Mouse (Mus musculus): ENCODE data around the gene Kin. TPM values are rescaled to one million over a fixed set of nuclear protein-coding genes. Genes with fewer than 3 reads are reported as not detected.

The Kin gene
- polyA plus RNA-seq, 1 experiment from 2014 or later: 35.4 TPM

- no peak overlapping the region for H3K9ac ChIP-seq
- ATAC-seq (ENCODE audit: insufficient number of reproducible peaks, insufficient read depth, low FRiP score, low TSS enrichment): no peak
- H3K36me3 ChIP-seq: no peaks in the 10 kb centered on the region
- WGBS: 86% methylated on average over 8 of the region's 8 CpGs
- no peak overlapping the region for H3K27ac ChIP-seq
- no peaks in the 10 kb centered on the region for H3K27me3 ChIP-seq
- H3K4me3 ChIP-seq: no peak overlapping the region
- H3K9me3 ChIP-seq: no peaks in the 10 kb centered on the region
- H3K4me2 ChIP-seq (replicated peaks): no peak overlapping the region
- no peaks in the 10 kb centered on the region for H3K4me1 ChIP-seq
Measured at GRCm38 (mm10) chr2:10119276-10119675, 38.9 kb downstream of the Kin start.

- no peaks in the 10 kb centered on the region for H3K36me3 ChIP-seq
- H3K9me3 ChIP-seq: no peaks in the 10 kb centered on the region
- H3K4me3 ChIP-seq: no peak overlapping the region
- H3K27ac ChIP-seq: no peak overlapping the region
- no peaks in the 10 kb centered on the region for H3K4me1 ChIP-seq
- ATAC-seq (ENCODE audit: insufficient number of reproducible peaks, insufficient read depth, low FRiP score, low TSS enrichment): no peak
- 63% methylated on average over 3 of the region's 3 CpGs for WGBS
- H3K27me3 ChIP-seq: no peaks in the 10 kb centered on the region
- H3K4me2 ChIP-seq (replicated peaks): no peak overlapping the region
- H3K9ac ChIP-seq: no peak overlapping the region
Measured at GRCm38 (mm10) chr2:10121826-10122225, 41.4 kb downstream of the Kin start.

- H3K27me3 ChIP-seq: no peaks in the 10 kb centered on the region
- ATAC-seq (ENCODE audit: insufficient number of reproducible peaks, insufficient read depth, low FRiP score, low TSS enrichment): no peak
- no peaks in the 10 kb centered on the region for H3K9me3 ChIP-seq
- no peak overlapping the region for H3K4me2 ChIP-seq (replicated peaks)
- H3K9ac ChIP-seq: no peak overlapping the region
- no peaks in the 10 kb centered on the region for H3K4me1 ChIP-seq
- 85% methylated on average over 4 of the region's 4 CpGs for WGBS
- no peak overlapping the region for H3K4me3 ChIP-seq
- H3K36me3 ChIP-seq: no peaks in the 10 kb centered on the region
- H3K27ac ChIP-seq: no peak overlapping the region
Measured at GRCm38 (mm10) chr2:10126122-10126521, 45.7 kb downstream of the Kin start.

- Histone ChIP-seq H3K9ac (no peak overlapping the region), H3K4me1 (no peaks in the 10 kb centered on the region), H3K4me3 (no peak overlapping the region), H3K4me2 (replicated peaks) (no peak overlapping the region), H3K36me3 (no peaks in the 10 kb centered on the region), H3K27me3 (no peaks in the 10 kb centered on the region), H3K9me3 (no peaks in the 10 kb centered on the region), H3K27ac (no peak overlapping the region)
- ATAC-seq (ENCODE audit: insufficient number of reproducible peaks, insufficient read depth, low FRiP score, low TSS enrichment): no peak
- WGBS: 83% methylated on average over 5 of the region's 5 CpGs
Measured at GRCm38 (mm10) chr2:10127471-10127870, 47.1 kb downstream of the Kin start.

GRCm38 (mm10) chr2:10128571-10128970, 48.2 kb downstream of the Kin start:
- Histone ChIP-seq H3K9me3 (no peaks in the 10 kb centered on the region), H3K4me1 (no peaks in the 10 kb centered on the region), H3K27me3 (no peaks in the 10 kb centered on the region), H3K27ac (no peak overlapping the region), H3K4me2 (replicated peaks) (no peak overlapping the region), H3K9ac (no peak overlapping the region), H3K4me3 (no peak overlapping the region), H3K36me3 (no peaks in the 10 kb centered on the region)
- WGBS: 84% methylated on average over 4 of the region's 4 CpGs
- ATAC-seq (ENCODE audit: insufficient number of reproducible peaks, insufficient read depth, low FRiP score, low TSS enrichment): no peak

GRCm38 (mm10) chr2:10130341-10130990, 50.1 kb downstream of the Kin start:
- WGBS: 63% methylated on average over 8 of the region's 8 CpGs

GRCm38 (mm10) chr2:10131296-10131695, 50.9 kb downstream of the Kin start, which contains the start of gene Itih2:
TSS of gene Itih2 (minus strand) at chr2:10131396.
- H3K4me2 ChIP-seq (replicated peaks): no peak within 1 kb of the TSS
- H3K9me3 ChIP-seq: no peaks in the 10 kb centered on the region
- H3K9ac ChIP-seq: no peak within 1 kb of the TSS; the same call in 1 of the 2 replicates
- no peaks in the 10 kb centered on the region for H3K4me1 ChIP-seq
- no peak within 1 kb of the TSS for H3K4me3 ChIP-seq
- ATAC-seq (ENCODE audit: insufficient number of reproducible peaks, insufficient read depth, low FRiP score, low TSS enrichment): no peak
- WGBS: 92% methylated on average over 4 of the region's 4 CpGs
- H3K36me3 ChIP-seq: no peaks in the 10 kb centered on the region
- H3K27me3 ChIP-seq: no peaks in the 10 kb centered on the region
- no peak within 1 kb of the TSS for H3K27ac ChIP-seq

More at GRCm38 (mm10) chr2:10130341-10130990, 50.1 kb downstream of the Kin start:
- H3K4me2 ChIP-seq (replicated peaks): no peak overlapping the region
- ATAC-seq (ENCODE audit: insufficient number of reproducible peaks, insufficient read depth, low FRiP score, low TSS enrichment): no peak
- no peaks in the 10 kb centered on the region for H3K4me1 ChIP-seq
- H3K9ac ChIP-seq: no peak overlapping the region; the same call in 1 of the 2 replicates
- H3K27me3 ChIP-seq: no peaks in the 10 kb centered on the region
- no peaks in the 10 kb centered on the region for H3K9me3 ChIP-seq
- H3K36me3 ChIP-seq: no peaks in the 10 kb centered on the region
- no peak overlapping the region for H3K4me3 ChIP-seq
- no peak overlapping the region for H3K27ac ChIP-seq

GRCm38 (mm10) chr2:10132128-10132527, 51.7 kb downstream of the Kin start:
- Histone ChIP-seq H3K4me2 (replicated peaks) (no peak overlapping the region), H3K27me3 (no peaks in the 10 kb centered on the region), H3K27ac (no peak overlapping the region), H3K4me3 (no peak overlapping the region), H3K36me3 (no peaks in the 10 kb centered on the region), H3K9ac (no peak overlapping the region), H3K4me1 (no peaks in the 10 kb centered on the region), H3K9me3 (no peaks in the 10 kb centered on the region)
- ATAC-seq (ENCODE audit: insufficient number of reproducible peaks, insufficient read depth, low FRiP score, low TSS enrichment): no peak
- WGBS: 89% methylated on average over 1 of the region's 1 CpGs

- no peaks in the 10 kb centered on the region for H3K36me3 ChIP-seq
- H3K4me1 ChIP-seq: no peaks in the 10 kb centered on the region
- no peak overlapping the region for H3K27ac ChIP-seq
- no peak overlapping the region for H3K4me3 ChIP-seq
- WGBS: 58% methylated on average over 6 of the region's 6 CpGs
- H3K27me3 ChIP-seq: no peaks in the 10 kb centered on the region
- H3K4me2 ChIP-seq (replicated peaks): no peak overlapping the region
- no peak overlapping the region for H3K9ac ChIP-seq
- no peaks in the 10 kb centered on the region for H3K9me3 ChIP-seq
- no peak for ATAC-seq (ENCODE audit: insufficient number of reproducible peaks, insufficient read depth, low FRiP score, low TSS enrichment)
Measured at GRCm38 (mm10) chr2:10133941-10134340, 53.5 kb downstream of the Kin start.

GRCm38 (mm10) chr2:10137320-10137719, 56.9 kb downstream of the Kin start:
- Histone ChIP-seq H3K27ac (no peak overlapping the region), H3K27me3 (no peaks in the 10 kb centered on the region), H3K9ac (no peak overlapping the region), H3K36me3 (no peaks in the 10 kb centered on the region), H3K4me2 (replicated peaks) (no peak overlapping the region), H3K4me1 (no peaks in the 10 kb centered on the region), H3K9me3 (no peaks in the 10 kb centered on the region), H3K4me3 (no peak overlapping the region)
- WGBS: 75% methylated on average over 2 of the region's 2 CpGs
- no peak for ATAC-seq (ENCODE audit: insufficient number of reproducible peaks, insufficient read depth, low FRiP score, low TSS enrichment)

- H3K36me3 ChIP-seq: no peaks in the 10 kb centered on the region
- H3K9ac ChIP-seq: no peak overlapping the region
- H3K27me3 ChIP-seq: no peaks in the 10 kb centered on the region
- H3K9me3 ChIP-seq: no peaks in the 10 kb centered on the region
- WGBS: 76% methylated on average over 5 of the region's 5 CpGs
- H3K4me2 ChIP-seq (replicated peaks): no peak overlapping the region
- no peak for ATAC-seq (ENCODE audit: insufficient number of reproducible peaks, insufficient read depth, low FRiP score, low TSS enrichment)
- H3K4me3 ChIP-seq: no peak overlapping the region
- H3K4me1 ChIP-seq: no peaks in the 10 kb centered on the region
- no peak overlapping the region for H3K27ac ChIP-seq
Measured at GRCm38 (mm10) chr2:10140456-10140855, 60.1 kb downstream of the Kin start.
